Mouse (Mus musculus): ENCODE data around the gene Gpatch2. TPM values are rescaled to one million over a fixed set of nuclear protein-coding genes. Genes with fewer than 3 reads are reported as not detected.

Gene Gpatch2
- total RNA-seq, 2 experiments from 2014 or later = 7.6 to 10.0 TPM

- intact Hi-C loops (cut with DNase I) = no loop called here
- no peak for DNase-seq
These were observed 141.6 kb downstream of the Gpatch2 start for GRCm38 (mm10) chr1:187356904-187357303.

GRCm38 (mm10) chr1:187360240-187360639 is 144.9 kb downstream of the Gpatch2 start:
- no peak for DNase-seq
- intact Hi-C loops (cut with DNase I) = no loop called here

GRCm38 (mm10) chr1:187362536-187362935 is 147.2 kb downstream of the Gpatch2 start:
- intact Hi-C loops (cut with DNase I) = no loop called here

GRCm38 (mm10) chr1:187365424-187365823 is 150.1 kb downstream of the Gpatch2 start:
- intact Hi-C loops (cut with DNase I) = no loop called here
- DNase-seq = no peak

More at GRCm38 (mm10) chr1:187362536-187362935, 147.2 kb downstream of the Gpatch2 start:
- DNase-seq = no peak

- intact Hi-C loops (cut with DNase I) = no loop called here
- DNase-seq = no peak
These were observed 151.5 kb downstream of the Gpatch2 start for GRCm38 (mm10) chr1:187366806-187367205.

- DNase-seq = no peak
These were observed 153.7 kb downstream of the Gpatch2 start for GRCm38 (mm10) chr1:187369049-187369448.

DNA sequence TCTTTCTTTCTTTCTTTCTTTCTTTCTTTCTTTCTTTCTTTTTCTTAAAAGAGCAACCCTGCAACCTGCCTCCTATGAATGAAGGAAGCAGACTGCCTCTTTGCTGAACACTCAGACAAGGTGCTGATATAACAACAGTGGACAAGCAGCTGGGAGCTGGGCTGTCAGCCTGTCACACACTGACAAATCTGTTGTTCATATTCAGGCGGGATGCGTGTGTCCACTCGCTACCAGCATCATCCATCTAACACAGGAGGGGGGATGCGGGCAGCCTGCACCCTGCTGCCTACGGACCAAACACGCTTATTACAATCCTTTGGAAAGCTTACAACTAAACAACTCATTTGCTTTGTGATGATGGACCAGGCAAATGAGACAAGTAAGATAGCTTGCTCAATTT is 158.2 kb downstream of the Gpatch2 start:
- intact Hi-C loops (cut with DNase I) = no loop called here
- DNase-seq = no peak

More at GRCm38 (mm10) chr1:187369049-187369448, 153.7 kb downstream of the Gpatch2 start:
- intact Hi-C loops (cut with DNase I) = no loop called here

GRCm38 (mm10) chr1:187374418-187374817 is 159.1 kb downstream of the Gpatch2 start:
- no peak for DNase-seq
- intact Hi-C loops (cut with DNase I) = no loop called here

DNA sequence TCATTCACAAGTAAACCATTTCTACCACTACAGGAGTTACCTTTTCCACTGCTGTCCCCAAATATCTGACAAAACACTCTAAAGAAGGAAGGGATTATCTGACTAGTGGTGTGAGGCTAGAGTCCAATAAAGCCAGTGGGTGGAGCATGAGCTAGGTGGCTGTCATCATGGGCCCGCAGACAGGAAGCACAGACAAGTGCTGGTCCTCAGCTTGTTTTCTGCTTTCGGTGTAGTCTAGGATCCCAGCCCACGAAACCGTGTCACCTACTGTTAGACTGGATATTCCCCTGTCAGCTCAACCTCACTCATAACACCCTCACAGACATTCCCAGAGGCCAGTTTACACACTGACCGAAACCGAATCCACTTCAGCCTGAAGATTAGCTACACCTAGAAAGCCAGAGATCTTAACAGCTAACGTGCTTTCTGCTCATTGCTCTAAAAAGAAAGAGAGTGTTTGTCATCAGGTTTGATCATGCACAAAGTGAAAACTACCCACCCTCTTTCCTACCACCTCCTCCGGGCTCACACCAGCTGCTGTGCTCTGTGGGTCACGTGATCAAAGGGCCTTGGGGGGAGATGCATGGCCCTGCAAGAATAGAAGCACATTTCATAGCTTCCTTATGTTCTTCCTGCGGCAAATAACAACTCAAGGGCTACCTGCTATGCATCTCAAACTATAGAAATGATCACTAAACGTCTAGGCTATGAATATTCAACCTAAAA is 161.8 kb downstream of the Gpatch2 start:
- intact Hi-C loops (cut with DNase I) = no loop called here
- no peak for DNase-seq

DNA sequence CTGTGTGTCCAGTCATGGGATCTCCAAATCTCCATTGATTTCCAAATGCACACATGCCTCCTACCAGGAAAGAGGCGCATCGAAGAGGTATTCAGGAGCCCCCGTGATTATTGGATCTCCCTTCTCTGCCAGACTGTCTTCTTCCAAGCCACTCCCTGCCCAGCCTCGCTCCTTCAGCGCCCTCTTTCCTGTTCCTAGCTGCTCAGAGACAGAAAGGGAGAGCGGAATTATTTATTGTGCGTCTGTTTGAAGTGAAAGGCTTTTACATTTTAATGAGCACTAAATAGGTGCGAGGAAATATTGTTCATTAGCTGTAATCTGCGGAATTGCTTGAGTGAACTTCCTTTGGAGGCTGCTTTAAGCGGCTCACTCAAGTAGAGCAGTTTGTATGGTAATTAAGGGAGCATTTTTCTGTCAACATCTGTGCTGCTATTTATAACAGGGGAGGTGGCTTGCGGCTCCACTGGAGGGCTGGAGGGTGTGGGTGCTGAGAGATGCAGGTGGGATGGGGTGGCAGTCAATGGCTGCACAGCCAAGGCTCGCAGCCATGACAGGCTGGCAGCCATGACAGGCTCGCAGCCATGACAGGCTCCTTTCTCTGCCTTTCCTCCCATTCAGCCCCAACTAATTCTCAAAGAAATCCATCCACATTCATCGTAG is 162.7 kb downstream of the Gpatch2 start:
- intact Hi-C loops (cut with DNase I) = no loop called here

GRCm38 (mm10) chr1:187389476-187389875 is 174.2 kb downstream of the Gpatch2 start:
- intact Hi-C loops (cut with DNase I) = no loop called here

More for the DNA sequence above, 162.7 kb downstream of the Gpatch2 start:
- DNase-seq = no peak

DNA sequence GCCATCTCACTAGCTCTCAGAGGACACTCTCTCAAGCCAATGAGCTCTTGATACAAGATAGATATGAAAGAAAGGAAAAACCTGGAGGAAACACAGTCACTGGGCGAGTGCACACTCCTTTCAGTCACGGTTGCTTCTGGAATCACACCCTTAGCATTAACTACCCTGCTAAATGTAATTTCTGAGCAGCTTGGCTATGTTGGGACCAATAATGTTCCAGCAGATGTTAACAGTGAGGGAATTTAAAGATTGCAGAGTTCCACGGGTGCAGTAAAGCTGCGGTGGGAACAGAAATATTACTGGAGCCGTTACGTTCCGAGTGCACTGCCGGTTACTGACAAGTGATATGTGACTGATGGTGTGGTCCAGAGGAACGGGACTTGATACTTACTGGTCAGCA is 185.5 kb downstream of the Gpatch2 start:
- intact Hi-C loops (cut with DNase I) = no loop called here
- DNase-seq = no peak

More at GRCm38 (mm10) chr1:187389476-187389875, 174.2 kb downstream of the Gpatch2 start:
- DNase-seq = no peak

Other genes starting within 250 kb of the Gpatch2 start
- not detected for gene D1Pas1, start 248.1 kb upstream of the Gpatch2 start, total RNA-seq (2021)
- not detected for gene Spata17, start within 50 bp of the Gpatch2 start, total RNA-seq (2021)

Measured in gastrocnemius, postnatal 36 days (tissue).